Mouse (Mus musculus): ENCODE measurements around the gene Tctex1d4. TPM values are rescaled to one million over a fixed set of nuclear protein-coding genes. Genes with fewer than 3 reads are reported as not detected.

Tctex1d4 gene
- polyA plus RNA-seq, 1 experiment from 2014 or later = not detected

DNA sequence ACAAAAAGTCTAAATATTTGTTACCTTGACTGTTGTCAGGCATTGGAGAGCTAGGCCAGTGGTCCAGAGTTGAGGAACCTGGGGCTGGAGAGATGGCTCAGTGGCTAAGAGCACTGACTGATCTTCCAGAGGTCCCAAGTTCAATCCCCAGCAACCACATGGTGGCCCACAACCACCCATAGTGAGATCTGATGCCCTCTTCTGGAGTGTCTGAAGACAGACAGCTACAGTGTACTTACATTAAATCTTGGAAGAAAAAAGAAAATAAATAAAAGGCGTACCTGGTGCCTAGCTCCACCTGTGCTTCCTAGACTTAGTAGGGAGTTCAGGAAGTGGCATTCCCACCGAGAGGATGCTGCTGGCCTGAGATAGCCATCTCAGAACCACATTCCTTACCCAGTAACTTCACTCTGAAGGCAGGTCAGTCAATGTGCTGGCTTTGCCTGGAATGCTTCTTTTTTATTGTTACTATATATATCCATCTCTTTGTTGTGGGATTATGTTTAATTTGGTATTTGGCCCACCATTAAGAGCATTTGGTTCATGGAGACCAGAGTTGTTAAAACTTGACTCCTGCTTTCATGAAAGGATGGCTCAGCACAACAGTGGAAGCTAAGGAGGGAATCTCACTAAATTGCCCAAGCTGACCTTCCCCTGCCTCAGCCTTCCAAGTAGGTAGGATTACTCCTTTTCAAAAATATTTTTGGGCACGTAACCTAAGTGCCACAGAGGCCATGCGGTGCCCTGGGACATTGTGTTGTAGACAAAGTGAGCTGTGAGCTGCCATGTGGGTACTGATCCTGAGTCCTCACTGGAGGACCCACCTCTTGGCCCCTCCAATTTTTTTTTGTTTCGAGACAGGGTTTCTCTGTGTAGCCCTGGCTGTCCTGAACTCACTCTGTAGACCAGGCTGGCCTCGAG is 23.0 kb downstream of the Tctex1d4 start:
- H3K27ac ChIP-seq (ENCODE audit: low read depth, low read length) = no peak overlapping the region
- 0 out of 2 replicates have a peak, but pooled peaks have one; percentile 21 for ATAC-seq (replicated peaks; ENCODE audit: insufficient number of reproducible peaks, low FRiP score, low TSS enrichment)
- no peak overlapping the region for H3K4me3 ChIP-seq (ENCODE audit: low read depth, low read length)
- 65% methylated on average over 6 of the region's 6 CpGs for WGBS (ENCODE audit: insufficient replicate concordance)
- H3K9me3 ChIP-seq (replicated peaks; ENCODE audit: control insufficient read depth, low read length) = no peaks in the 10 kb centered on the region
- H3K4me2 ChIP-seq = no peak overlapping the region
- no peak overlapping the region for H3K9ac ChIP-seq (ENCODE audit: low read depth, low read length)
- peaks cover 34% of the 10 kb centered on the region for H3K36me3 ChIP-seq (ENCODE audit: control insufficient read depth, insufficient read depth, low read length)
- H3K4me1 ChIP-seq (ENCODE audit: control insufficient read depth, insufficient read depth, low read length) = peaks cover 13% of the 10 kb centered on the region; the same call in 1 of the 2 replicates
- no peaks in the 10 kb centered on the region for H3K27me3 ChIP-seq (ENCODE audit: control insufficient read depth, insufficient read depth, low read length)

DNA sequence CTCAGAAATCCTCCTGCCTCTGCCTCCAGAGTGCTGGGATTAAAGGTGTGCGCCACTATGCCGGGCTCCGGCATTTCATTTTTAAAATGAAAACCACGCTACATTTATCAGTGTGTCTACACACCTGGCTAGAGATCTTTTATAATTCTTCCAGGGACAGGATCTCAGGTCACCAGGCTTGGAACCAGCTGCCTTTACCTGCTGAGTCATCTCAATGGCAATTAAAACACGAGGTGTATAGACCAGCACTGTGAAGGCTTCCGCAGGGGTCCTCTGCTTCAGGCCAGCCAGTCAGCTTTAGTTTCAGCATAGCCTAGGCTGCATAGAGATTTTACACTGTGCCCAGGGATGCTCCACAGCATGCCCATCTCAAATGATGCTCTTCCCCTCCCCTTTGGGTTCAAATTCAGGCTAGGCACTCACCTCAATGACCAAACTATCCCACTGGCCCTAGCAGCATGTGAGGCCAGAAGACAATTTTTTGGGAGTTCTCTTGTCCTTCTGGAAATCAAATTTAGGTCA is 23.7 kb downstream of the Tctex1d4 start:
- Histone ChIP-seq H3K36me3 (ENCODE audit: control insufficient read depth, insufficient read depth, low read length) (peaks cover 34% of the 10 kb centered on the region), H3K4me1 (ENCODE audit: control insufficient read depth, insufficient read depth, low read length) (peaks cover 15% of the 10 kb centered on the region; the same call in 1 of the 2 replicates), H3K9ac (ENCODE audit: low read depth, low read length) (no peak overlapping the region), H3K9me3 (replicated peaks; ENCODE audit: control insufficient read depth, low read length) (no peaks in the 10 kb centered on the region), H3K4me2 (no peak overlapping the region), H3K27ac (ENCODE audit: low read depth, low read length) (no peak overlapping the region), H3K4me3 (ENCODE audit: low read depth, low read length) (no peak overlapping the region), H3K27me3 (ENCODE audit: control insufficient read depth, insufficient read depth, low read length) (no peaks in the 10 kb centered on the region)
- ATAC-seq (replicated peaks; ENCODE audit: insufficient number of reproducible peaks, low FRiP score, low TSS enrichment) = no peak
- WGBS (ENCODE audit: insufficient replicate concordance) = 86% methylated on average over 6 of the region's 6 CpGs

DNA sequence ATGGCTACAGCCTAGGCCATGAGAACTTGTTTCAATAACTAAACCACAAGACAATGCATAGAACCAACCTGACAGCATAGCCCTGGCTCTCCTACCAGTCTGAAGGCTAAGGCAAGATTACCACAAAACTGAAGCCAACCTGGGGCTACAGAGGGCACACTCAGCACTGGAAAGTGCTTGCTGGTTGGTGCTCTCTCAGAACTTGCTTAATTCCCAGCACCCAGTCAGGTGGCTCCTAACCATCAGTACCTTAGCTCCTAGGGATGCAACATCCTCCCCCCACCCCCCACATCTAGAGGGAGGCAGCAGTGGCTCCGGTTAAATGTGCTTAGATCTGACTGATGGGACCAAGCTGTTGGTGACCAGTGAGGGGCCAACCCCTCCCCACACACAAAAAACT is 24.8 kb downstream of the Tctex1d4 start:
- Histone ChIP-seq H3K27me3 (ENCODE audit: control insufficient read depth, insufficient read depth, low read length) (no peaks in the 10 kb centered on the region), H3K4me1 (ENCODE audit: control insufficient read depth, insufficient read depth, low read length) (peaks cover 15% of the 10 kb centered on the region; the same call in 1 of the 2 replicates), H3K4me2 (no peak overlapping the region), H3K27ac (ENCODE audit: low read depth, low read length) (no peak overlapping the region), H3K4me3 (ENCODE audit: low read depth, low read length) (no peak overlapping the region), H3K9me3 (replicated peaks; ENCODE audit: control insufficient read depth, low read length) (no peaks in the 10 kb centered on the region), H3K9ac (ENCODE audit: low read depth, low read length) (peak overlapping the region; percentile 34; the same call in 1 of the 2 replicates), H3K36me3 (ENCODE audit: control insufficient read depth, insufficient read depth, low read length) (peaks cover 34% of the 10 kb centered on the region)
- no peak for ATAC-seq (replicated peaks; ENCODE audit: insufficient number of reproducible peaks, low FRiP score, low TSS enrichment)
- WGBS (ENCODE audit: insufficient replicate concordance) = 61% methylated on average over 1 of the region's 1 CpGs

DNA sequence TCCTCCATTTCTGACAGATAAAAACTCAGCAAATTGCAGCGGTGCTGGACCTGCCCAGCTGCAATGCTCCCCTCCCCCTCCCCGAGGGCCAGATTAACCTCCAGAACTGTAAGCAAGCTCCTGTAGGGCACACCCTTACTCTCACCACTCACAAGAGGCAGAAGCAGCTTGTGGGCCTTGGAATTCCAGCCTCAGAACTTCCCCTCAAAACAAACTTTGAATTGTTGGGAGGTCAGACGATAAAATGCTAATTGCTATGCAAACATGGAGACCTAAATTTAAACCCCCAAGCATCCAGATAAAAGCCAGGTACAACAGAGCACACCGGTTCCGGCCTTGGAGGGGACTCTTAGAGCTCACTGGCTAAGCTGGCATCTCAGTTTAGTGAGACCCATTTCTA is 26.1 kb downstream of the Tctex1d4 start:
- H3K4me3 ChIP-seq (ENCODE audit: low read depth, low read length) = no peak overlapping the region
- peaks cover 34% of the 10 kb centered on the region for H3K36me3 ChIP-seq (ENCODE audit: control insufficient read depth, insufficient read depth, low read length)
- no peak for ATAC-seq (replicated peaks; ENCODE audit: insufficient number of reproducible peaks, low FRiP score, low TSS enrichment)
- WGBS (ENCODE audit: insufficient replicate concordance) = 75% methylated on average over 5 of the region's 5 CpGs
- no peak overlapping the region for H3K9ac ChIP-seq (ENCODE audit: low read depth, low read length)
- peaks cover 15% of the 10 kb centered on the region; the same call in 1 of the 2 replicates for H3K4me1 ChIP-seq (ENCODE audit: control insufficient read depth, insufficient read depth, low read length)
- H3K9me3 ChIP-seq (replicated peaks; ENCODE audit: control insufficient read depth, low read length) = no peaks in the 10 kb centered on the region
- H3K27me3 ChIP-seq (ENCODE audit: control insufficient read depth, insufficient read depth, low read length) = no peaks in the 10 kb centered on the region
- no peak overlapping the region for H3K27ac ChIP-seq (ENCODE audit: low read depth, low read length)
- no peak overlapping the region for H3K4me2 ChIP-seq

DNA sequence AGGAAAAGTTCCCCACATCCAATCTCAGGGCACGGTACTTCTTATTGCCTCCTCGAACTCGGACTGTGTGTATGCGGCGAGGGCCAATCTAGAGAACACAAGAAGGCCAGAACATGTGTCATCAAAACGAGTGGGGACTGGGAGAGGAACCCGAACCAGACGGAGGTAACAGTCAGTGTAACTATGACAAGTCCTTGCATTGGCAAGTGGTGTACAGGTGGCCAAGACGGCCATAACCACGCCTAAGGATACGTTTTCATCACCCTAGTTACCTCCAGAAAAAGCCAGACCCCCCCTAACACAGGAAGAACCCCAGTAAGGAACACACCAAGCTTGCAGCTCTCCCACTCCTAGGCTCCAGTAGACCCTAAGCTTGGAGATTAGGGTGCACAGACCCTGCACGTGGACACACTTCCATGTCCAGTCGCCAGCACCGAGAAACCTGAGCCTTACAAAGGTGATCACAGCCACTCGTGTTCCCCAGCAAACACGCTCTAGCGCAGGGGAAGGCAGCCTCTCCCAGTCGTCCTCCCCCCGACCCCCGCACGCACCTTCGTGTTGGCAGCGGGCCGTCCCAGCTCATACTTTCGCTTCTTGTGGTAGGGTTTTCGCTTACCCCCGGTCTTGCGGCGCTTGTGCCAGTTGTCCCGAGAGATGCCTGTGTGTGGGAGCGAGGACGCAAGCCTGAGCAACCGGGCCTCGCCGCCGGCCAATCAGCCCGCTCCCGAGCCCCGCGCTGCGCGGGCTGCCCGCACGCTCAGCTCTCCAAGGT is 28.6 kb downstream of the Tctex1d4 start:
- peak overlapping the region; percentile 91 for H3K27ac ChIP-seq (ENCODE audit: low read depth, low read length)
- WGBS (ENCODE audit: insufficient replicate concordance) = 1% methylated on average over 44 of the region's 44 CpGs
- peaks cover 32% of the 10 kb centered on the region for H3K36me3 ChIP-seq (ENCODE audit: control insufficient read depth, insufficient read depth, low read length)
- H3K9ac ChIP-seq (ENCODE audit: low read depth, low read length) = peak overlapping the region; percentile 90
- H3K27me3 ChIP-seq (ENCODE audit: control insufficient read depth, insufficient read depth, low read length) = no peaks in the 10 kb centered on the region
- peak overlapping the region; percentile 75 for H3K4me2 ChIP-seq
- H3K4me1 ChIP-seq (ENCODE audit: control insufficient read depth, insufficient read depth, low read length) = peaks cover 15% of the 10 kb centered on the region; the same call in 1 of the 2 replicates
- peak overlapping the region; percentile 78 for H3K4me3 ChIP-seq (ENCODE audit: low read depth, low read length)
- peak; percentile 9; the same call in 1 of the 2 replicates for ATAC-seq (replicated peaks; ENCODE audit: insufficient number of reproducible peaks, low FRiP score, low TSS enrichment)
- no peaks in the 10 kb centered on the region for H3K9me3 ChIP-seq (replicated peaks; ENCODE audit: control insufficient read depth, low read length)

DNA sequence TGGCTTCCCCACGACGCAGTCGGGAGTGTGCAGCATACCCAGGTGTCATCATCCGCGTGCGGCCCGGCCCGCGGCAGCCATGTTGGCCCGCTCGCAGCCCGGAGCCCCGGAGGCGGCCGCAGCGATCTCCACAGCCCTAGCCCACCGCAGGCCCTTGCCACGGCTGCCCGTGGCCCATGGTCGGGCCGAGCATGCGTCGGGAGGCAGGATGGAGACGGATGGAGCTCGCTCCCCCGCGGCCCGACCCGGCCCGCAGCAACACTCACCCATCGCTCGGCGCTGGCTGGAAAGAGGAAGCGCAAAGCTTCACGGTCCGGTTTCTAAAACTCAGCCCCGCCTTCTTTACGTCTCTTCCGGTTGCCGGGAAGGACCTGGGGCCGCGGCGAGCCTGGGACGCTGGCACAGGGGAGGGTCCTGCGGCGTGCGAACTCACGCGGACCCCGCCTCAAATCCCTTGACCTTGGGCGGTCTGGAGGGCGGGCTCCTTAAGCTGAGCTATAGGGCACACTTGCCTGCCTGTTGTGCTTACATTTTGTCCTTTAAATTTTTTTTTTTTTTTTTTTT is 29.3 kb downstream of the Tctex1d4 start, which contains the start of gene Rps8:
Rps8 (minus strand) TSS at position 452 of the 564 bp plus-strand sequence.
- Histone ChIP-seq H3K4me1 (ENCODE audit: control insufficient read depth, insufficient read depth, low read length) (peaks cover 15% of the 10 kb centered on the region; the same call in 1 of the 2 replicates), H3K27ac (ENCODE audit: low read depth, low read length) (peak within 1 kb of the TSS; percentile 91), H3K4me3 (ENCODE audit: low read depth, low read length) (peak within 1 kb of the TSS; percentile 78), H3K27me3 (ENCODE audit: control insufficient read depth, insufficient read depth, low read length) (no peaks in the 10 kb centered on the region), H3K9ac (ENCODE audit: low read depth, low read length) (peak within 1 kb of the TSS; percentile 90), H3K36me3 (ENCODE audit: control insufficient read depth, insufficient read depth, low read length) (peaks cover 28% of the 10 kb centered on the region), H3K4me2 (peak within 1 kb of the TSS; percentile 75), H3K9me3 (replicated peaks; ENCODE audit: control insufficient read depth, low read length) (no peaks in the 10 kb centered on the region)
- 0% methylated on average over 52 of the region's 52 CpGs for WGBS (ENCODE audit: insufficient replicate concordance)
- ATAC-seq (replicated peaks; ENCODE audit: insufficient number of reproducible peaks, low FRiP score, low TSS enrichment) = peak; percentile 85

DNA sequence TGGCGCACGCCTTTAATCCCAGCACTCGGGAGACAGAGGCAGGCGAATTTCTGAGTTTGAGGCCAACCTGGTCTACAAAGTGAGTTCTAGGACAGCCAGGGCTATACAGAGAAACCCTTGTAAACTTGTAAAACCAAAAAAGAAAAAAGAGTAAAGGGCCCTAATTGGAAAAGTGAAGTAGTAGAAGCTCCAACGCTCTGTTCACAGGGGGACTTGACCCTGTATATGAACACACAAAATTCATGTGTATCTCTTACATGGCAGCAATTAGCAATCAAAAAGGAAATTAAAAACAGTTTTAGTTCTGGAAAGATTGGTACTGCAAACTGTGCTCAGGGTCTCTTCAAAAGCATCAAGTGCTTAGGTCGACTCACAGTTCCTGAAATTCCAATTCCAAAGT is 29.8 kb downstream of the Tctex1d4 start:
- peak overlapping the region; percentile 90; the same call in 1 of the 2 replicates for H3K9ac ChIP-seq (ENCODE audit: low read depth, low read length)
- 25% methylated on average over 6 of the region's 6 CpGs for WGBS (ENCODE audit: insufficient replicate concordance)
- H3K4me1 ChIP-seq (ENCODE audit: control insufficient read depth, insufficient read depth, low read length) = peaks cover 15% of the 10 kb centered on the region; the same call in 1 of the 2 replicates
- H3K27ac ChIP-seq (ENCODE audit: low read depth, low read length) = peak overlapping the region; percentile 91; the same call in 1 of the 2 replicates
- H3K36me3 ChIP-seq (ENCODE audit: control insufficient read depth, insufficient read depth, low read length) = peaks cover 28% of the 10 kb centered on the region
- H3K9me3 ChIP-seq (replicated peaks; ENCODE audit: control insufficient read depth, low read length) = no peaks in the 10 kb centered on the region
- ATAC-seq (replicated peaks; ENCODE audit: insufficient number of reproducible peaks, low FRiP score, low TSS enrichment) = no peak
- no peaks in the 10 kb centered on the region for H3K27me3 ChIP-seq (ENCODE audit: control insufficient read depth, insufficient read depth, low read length)
- peak overlapping the region; percentile 78 for H3K4me3 ChIP-seq (ENCODE audit: low read depth, low read length)
- H3K4me2 ChIP-seq = peak overlapping the region; percentile 75

- H3K9ac ChIP-seq (ENCODE audit: low read depth, low read length) = no peak overlapping the region
- ATAC-seq (replicated peaks; ENCODE audit: insufficient number of reproducible peaks, low FRiP score, low TSS enrichment) = no peak
- H3K4me1 ChIP-seq (ENCODE audit: control insufficient read depth, insufficient read depth, low read length) = 0 out of 2 replicates have a peak, but pooled peaks cover under 1% of the 10 kb centered on the region
- no peak overlapping the region for H3K4me2 ChIP-seq
- 83% methylated on average over 10 of the region's 10 CpGs for WGBS (ENCODE audit: insufficient replicate concordance)
- no peak overlapping the region for H3K27ac ChIP-seq (ENCODE audit: low read depth, low read length)
- no peaks in the 10 kb centered on the region for H3K9me3 ChIP-seq (replicated peaks; ENCODE audit: control insufficient read depth, low read length)
- no peaks in the 10 kb centered on the region for H3K27me3 ChIP-seq (ENCODE audit: control insufficient read depth, insufficient read depth, low read length)
- no peak overlapping the region for H3K4me3 ChIP-seq (ENCODE audit: low read depth, low read length)
- peaks cover 29% of the 10 kb centered on the region for H3K36me3 ChIP-seq (ENCODE audit: control insufficient read depth, insufficient read depth, low read length)
Measured at GRCm38 (mm10) chr4:117159666-117160065, 33.1 kb downstream of the Tctex1d4 start.

Measured in heart, embryonic 11.5 days (tissue).